Comparison of ENCODE assay signal across 8 mouse cellular contexts in the genomic region with DNA sequence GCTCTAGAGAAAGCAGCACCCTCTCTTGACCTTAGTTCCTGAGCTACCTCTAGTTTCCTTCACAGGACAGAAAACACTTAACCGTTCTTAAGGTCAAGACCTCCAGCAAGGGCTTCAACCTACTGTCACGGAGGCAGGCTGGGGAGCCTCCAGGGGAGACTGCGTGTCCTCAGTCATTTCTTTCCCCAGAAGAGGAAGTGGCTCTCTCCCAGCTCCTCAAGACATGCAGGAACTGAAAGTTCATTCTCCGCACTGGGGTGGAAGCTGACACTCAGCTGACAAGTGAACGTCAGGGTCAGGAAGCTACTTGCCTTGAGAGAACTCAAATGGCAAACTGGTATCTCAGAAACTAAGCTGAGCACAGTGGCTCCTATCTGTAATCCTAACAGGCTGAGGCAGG. TPM values are rescaled to one million over a fixed set of nuclear protein-coding genes. Genes with fewer than 3 reads are reported as not detected.
DNase-seq lines count a peak whose midpoint lies in the region; ATAC-seq and TF ChIP-seq lines count a peak whose summit lies in the region.

No protein-coding gene starts in this region.

- H3K9ac ChIP-seq in intestine, embryonic 16.5 days (ENCODE audit: low read depth, low read length) = no peak overlapping the region
- H3K9ac ChIP-seq in intestine, embryonic 15.5 days = no peak overlapping the region
- H3K9ac ChIP-seq in forebrain, embryonic 16.5 days (replicated peaks; ENCODE audit: low read depth, low read length) = no peak overlapping the region

- peak; percentile 36 to 64 for DNase-seq in kidney, postnatal 25 days
- peak; percentile 80 to 81 for DNase-seq in monocyte, adult 2 months (ENCODE audit: low read depth in 1 of 2, low spot score in 2 of 2)
- DNase-seq in frontal cortex, adult 2 months (ENCODE audit: extremely low spot score in 1 of 2, low spot score in 1 of 2) = no peak

- H3K27ac ChIP-seq in intestine, embryonic 16.5 days (ENCODE audit: low read length) = 0 out of 2 replicates have a peak overlapping the region, but pooled peaks have one; percentile 3
- H3K27ac ChIP-seq in intestine, embryonic 15.5 days = no peak overlapping the region
- H3K27ac ChIP-seq in bone marrow macrophage, adult 2 months (ENCODE audit: insufficient read depth, low read depth, low read length) = peak overlapping the region; percentile 98
- H3K27ac ChIP-seq in forebrain, embryonic 16.5 days (ENCODE audit: low read length) = no peak overlapping the region

- H3K9me3 ChIP-seq in intestine, embryonic 16.5 days (ENCODE audit: control insufficient read depth, low read length) = no peaks in the 10 kb centered on the region
- no peaks in the 10 kb centered on the region for H3K9me3 ChIP-seq in intestine, embryonic 15.5 days
- H3K9me3 ChIP-seq in forebrain, embryonic 16.5 days (ENCODE audit: control insufficient read depth, low read length) = no peaks in the 10 kb centered on the region

- H3K36me3 ChIP-seq in intestine, embryonic 16.5 days (ENCODE audit: control insufficient read depth, insufficient read depth, low read length) = peaks cover 1% of the 10 kb centered on the region
- H3K36me3 ChIP-seq in intestine, embryonic 15.5 days = no peaks in the 10 kb centered on the region
- H3K36me3 ChIP-seq in forebrain, embryonic 16.5 days (ENCODE audit: control insufficient read depth, insufficient read depth) = 0 out of 2 replicates have a peak, but pooled peaks cover 2% of the 10 kb centered on the region

- H3K27me3 ChIP-seq in intestine, embryonic 16.5 days (replicated peaks; ENCODE audit: control insufficient read depth, insufficient read depth, low read length) = no peaks in the 10 kb centered on the region
- H3K27me3 ChIP-seq in intestine, embryonic 15.5 days (replicated peaks) = no peaks in the 10 kb centered on the region
- H3K27me3 ChIP-seq in forebrain, embryonic 16.5 days (replicated peaks; ENCODE audit: control insufficient read depth, insufficient read depth, low read length) = no peaks in the 10 kb centered on the region

- TF ChIP-seq CTCF in bone marrow macrophage, adult 2 months (IDR thresholded peaks at IDR 0.05; ENCODE audit: low read depth, low read length) = no peak

- peaks cover 7% of the 10 kb centered on the region; the same call in 1 of the 2 replicates for H3K4me1 ChIP-seq in intestine, embryonic 16.5 days (ENCODE audit: control insufficient read depth, insufficient read depth, low read length)
- peaks cover 2% of the 10 kb centered on the region; the same call in 1 of the 2 replicates for H3K4me1 ChIP-seq in intestine, embryonic 15.5 days (replicated peaks)
- peaks cover 60% of the 10 kb centered on the region for H3K4me1 ChIP-seq in bone marrow macrophage, adult 2 months (ENCODE audit: control insufficient read depth, insufficient read depth, low read length)
- peaks cover 16% of the 10 kb centered on the region for H3K4me1 ChIP-seq in forebrain, embryonic 16.5 days (replicated peaks; ENCODE audit: control insufficient read depth, insufficient read depth, low read length)

- TF ChIP-seq POLR2A in bone marrow macrophage, adult 2 months (IDR thresholded peaks at IDR 0.05; ENCODE audit: borderline replicate concordance, low read depth, low read length) = no peak

- WGBS in intestine, embryonic 16.5 days = 49% methylated on average over 5 of the region's 5 CpGs
- 51% methylated on average over 5 of the region's 5 CpGs for WGBS in intestine, embryonic 15.5 days
- 88% methylated on average over 5 of the region's 5 CpGs for whole genome bisulfite sequencing in forebrain, embryonic 16.5 days

- no peak overlapping the region for H3K4me2 ChIP-seq in intestine, embryonic 16.5 days (ENCODE audit: low read depth, low read length)
- H3K4me2 ChIP-seq in intestine, embryonic 15.5 days (replicated peaks) = no peak overlapping the region
- no peak overlapping the region for H3K4me2 ChIP-seq in forebrain, embryonic 16.5 days (ENCODE audit: low read length)

- H3K4me3 ChIP-seq in intestine, embryonic 16.5 days (ENCODE audit: low read length) = no peak overlapping the region
- H3K4me3 ChIP-seq in intestine, embryonic 15.5 days (replicated peaks) = no peak overlapping the region
- H3K4me3 ChIP-seq in bone marrow macrophage, adult 2 months (ENCODE audit: insufficient read depth, low read length) = peak overlapping the region; percentile 35
- H3K4me3 ChIP-seq in forebrain, embryonic 16.5 days (replicated peaks; ENCODE audit: low read length) = no peak overlapping the region

- peak; percentile 33; the same call in 1 of the 2 replicates for ATAC-seq in intestine, embryonic 16.5 days
- ATAC-seq in intestine, embryonic 15.5 days = no peak
- no peak for ATAC-seq in activated CD4-positive, CD25-positive, alpha-beta regulatory T cell, adult 4 months
- ATAC-seq in forebrain, embryonic 16.5 days = no peak

RNA-seq across cellular contexts. Expression of gene Grb2, which starts 15.6 kb away (rescaled TPM):
- polyA plus RNA-seq in intestine, embryonic 16.5 days (2015; fragmentation: Nextera tagmentation; extraction: Ambion mirVana) = 67.1 and 73.1 TPM in 2 replicates
- polyA plus RNA-seq in intestine, embryonic 15.5 days (2015; fragmentation: Nextera tagmentation; extraction: Ambion mirVana) = 79.3 and 79.4 TPM in 2 replicates
- 251 and 274 TPM in 2 replicates for polyA plus RNA-seq in bone marrow macrophage, adult 2 months (2012; ENCODE audit: insufficient read depth, insufficient read length, missing spikeins)
- 10 to 100 TPM; 28.3 to 34.4 TPM for polyA plus RNA-seq in activated CD4-positive, CD25-positive, alpha-beta regulatory T cell, adult 4 months (2017; shearing (Covaris generic))
- polyA plus RNA-seq in forebrain, embryonic 16.5 days (2015; fragmentation: Nextera tagmentation; extraction: Ambion mirVana) = 188 and 194 TPM in 2 replicates
- 194 and 200 TPM in 2 replicates for polyA plus RNA-seq in frontal cortex, adult 2 months (2012; rRNA removed)

Comparison
In these comparisons a context has a peak if more than half of its experiments do, and no peak if none do; other contexts are left out.
1. H3K27ac ChIP-seq: peak in intestine, embryonic 16.5 days (single experiment) and bone marrow macrophage, adult 2 months (single experiment); none in intestine, embryonic 15.5 days (single experiment) and forebrain, embryonic 16.5 days (single experiment).
2. DNase-seq: peak in kidney, postnatal 25 days (2 of 2) and monocyte, adult 2 months (2 of 2); none in frontal cortex, adult 2 months (0 of 2).